Mouse (Mus musculus): ENCODE data around the gene Olfr557. TPM values are rescaled to one million over a fixed set of nuclear protein-coding genes. Genes with fewer than 3 reads are reported as not detected.

Olfr557 gene
- polyA plus RNA-seq (2012; rRNA removed) = not detected in 2 replicates

GRCm38 (mm10) chr7:102695358-102696125 is at the start of gene Olfr557:
Gene Olfr557, plus strand, starts transcription at chr7:102695910.
- H3K4me1 ChIP-seq (ENCODE audit: control insufficient read depth, insufficient read depth, low read length) = 0 out of 2 replicates have a peak, but pooled peaks cover 6% of the 10 kb centered on the region
- DNase-seq = peak in 1 of 2 experiments; percentile 5

DNA sequence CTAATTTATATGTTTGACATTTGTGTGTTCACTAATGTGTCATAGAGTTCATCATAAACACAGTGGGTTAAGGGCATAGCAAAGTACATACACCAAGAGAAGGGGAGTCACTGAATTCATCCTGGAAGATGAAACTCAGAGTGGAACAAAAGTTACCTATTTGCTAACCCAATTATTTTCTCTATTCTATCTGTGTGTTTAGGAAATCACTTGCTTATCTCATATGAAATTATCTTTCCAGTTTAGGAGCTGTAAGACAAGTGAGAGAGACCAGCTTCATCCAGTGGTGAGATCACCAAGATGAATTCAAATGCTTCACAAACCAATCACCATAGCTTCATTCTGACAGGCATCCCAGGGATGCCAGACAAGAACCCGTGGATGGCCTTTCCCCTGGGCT is 37.2 kb upstream of the Olfr557 start, which contains the start of gene Olfr555:
TSS of gene Olfr555 (plus strand) at position 301 of the 400 bp plus-strand sequence.
- no peak within 1 kb of the TSS for H3K27ac ChIP-seq (ENCODE audit: insufficient read depth, low read length)
- H3K27me3 ChIP-seq (ENCODE audit: control insufficient read depth, insufficient read depth, low read length) = no peaks in the 10 kb centered on the region
- no peaks in the 10 kb centered on the region for H3K4me1 ChIP-seq (ENCODE audit: control insufficient read depth, insufficient read depth, low read length)
- H3K4me3 ChIP-seq (replicated peaks; ENCODE audit: insufficient read depth, low read depth, low read length) = no peak within 1 kb of the TSS
- DNase-seq = no peak
- 61% methylated on average over 1 of the region's 1 CpGs for WGBS
- TF ChIP-seq POLR2A (IDR thresholded peaks at IDR 0.05; ENCODE audit: borderline replicate concordance, insufficient read depth, low read length) (no peak), CTCF (IDR thresholded peaks at IDR 0.05; ENCODE audit: borderline replicate concordance, insufficient read depth, low read depth, low read length) (no peak)

More at GRCm38 (mm10) chr7:102695358-102696125, at the start of gene Olfr557:
- no peak within 1 kb of the TSS for H3K27ac ChIP-seq (ENCODE audit: insufficient read depth, low read length)
- 45% methylated on average over 5 of the region's 5 CpGs for WGBS
- no peak within 1 kb of the TSS for H3K4me3 ChIP-seq (replicated peaks; ENCODE audit: insufficient read depth, low read depth, low read length)
- no peaks in the 10 kb centered on the region for H3K27me3 ChIP-seq (ENCODE audit: control insufficient read depth, insufficient read depth, low read length)
- TF ChIP-seq POLR2A (IDR thresholded peaks at IDR 0.05; ENCODE audit: borderline replicate concordance, insufficient read depth, low read length) (no peak), CTCF (IDR thresholded peaks at IDR 0.05; ENCODE audit: borderline replicate concordance, insufficient read depth, low read depth, low read length) (peak; percentile 73)

- TF ChIP-seq CTCF (IDR thresholded peaks at IDR 0.05; ENCODE audit: borderline replicate concordance, insufficient read depth, low read depth, low read length) (no peak), POLR2A (IDR thresholded peaks at IDR 0.05; ENCODE audit: borderline replicate concordance, insufficient read depth, low read length) (no peak)
- Histone ChIP-seq H3K27me3 (ENCODE audit: control insufficient read depth, insufficient read depth, low read length) (no peaks in the 10 kb centered on the region), H3K4me3 (replicated peaks; ENCODE audit: insufficient read depth, low read depth, low read length) (no peak within 1 kb of the TSS), H3K27ac (ENCODE audit: insufficient read depth, low read length) (no peak within 1 kb of the TSS), H3K4me1 (ENCODE audit: control insufficient read depth, insufficient read depth, low read length) (no peaks in the 10 kb centered on the region)
- no peak for DNase-seq
- 32% methylated on average over 3 of the region's 3 CpGs for WGBS
Measured at GRCm38 (mm10) chr7:102664599-102664998, 31.1 kb upstream of the Olfr557 start, which contains the start of gene Olfr556. Gene Olfr556, plus strand, starts transcription at chr7:102664899.

DNA sequence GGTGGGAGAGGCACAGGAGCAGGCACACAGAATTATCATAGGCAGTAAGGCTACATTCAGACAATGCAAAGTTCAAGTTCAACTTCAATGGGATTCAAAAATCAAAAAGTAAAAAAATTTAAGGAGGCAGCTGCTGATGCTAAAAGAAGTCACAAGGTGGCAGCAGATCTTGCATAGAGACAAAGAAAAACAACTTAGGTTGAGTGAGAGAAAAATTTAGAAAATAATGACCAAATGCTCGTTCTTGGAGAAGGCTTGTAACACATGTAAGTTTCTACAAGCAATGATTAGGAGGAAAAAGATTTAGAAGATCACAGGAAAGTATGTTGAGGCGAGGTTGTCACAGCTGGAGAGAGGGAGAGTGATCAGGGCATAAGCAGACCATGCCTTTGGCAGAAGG is 30.3 kb upstream of the Olfr557 start:
- DNase-seq = no peak
- TF ChIP-seq POLR2A (IDR thresholded peaks at IDR 0.05; ENCODE audit: borderline replicate concordance, insufficient read depth, low read length) = no peak
- no peak for TF ChIP-seq CTCF (IDR thresholded peaks at IDR 0.05; ENCODE audit: borderline replicate concordance, insufficient read depth, low read depth, low read length)
- H3K4me1 ChIP-seq (ENCODE audit: control insufficient read depth, insufficient read depth, low read length) = no peaks in the 10 kb centered on the region
- H3K4me3 ChIP-seq (replicated peaks; ENCODE audit: insufficient read depth, low read depth, low read length) = no peak overlapping the region
- no peak overlapping the region for H3K27ac ChIP-seq (ENCODE audit: insufficient read depth, low read length)
- 42% methylated on average over 2 of the region's 2 CpGs for WGBS
- H3K27me3 ChIP-seq (ENCODE audit: control insufficient read depth, insufficient read depth, low read length) = no peaks in the 10 kb centered on the region

GRCm38 (mm10) chr7:102676225-102676624 is 19.5 kb upstream of the Olfr557 start:
- Histone ChIP-seq H3K27me3 (ENCODE audit: control insufficient read depth, insufficient read depth, low read length) (no peaks in the 10 kb centered on the region), H3K4me1 (ENCODE audit: control insufficient read depth, insufficient read depth, low read length) (no peaks in the 10 kb centered on the region), H3K27ac (ENCODE audit: insufficient read depth, low read length) (no peak overlapping the region), H3K4me3 (replicated peaks; ENCODE audit: insufficient read depth, low read depth, low read length) (no peak overlapping the region)
- WGBS = 90% methylated on average over 2 of the region's 2 CpGs
- TF ChIP-seq POLR2A (IDR thresholded peaks at IDR 0.05; ENCODE audit: borderline replicate concordance, insufficient read depth, low read length) (no peak), CTCF (IDR thresholded peaks at IDR 0.05; ENCODE audit: borderline replicate concordance, insufficient read depth, low read depth, low read length) (no peak)
- DNase-seq = no peak

- H3K27ac ChIP-seq (ENCODE audit: insufficient read depth, low read length) = no peak overlapping the region
- 88% methylated on average over 1 of the region's 1 CpGs for WGBS
- no peaks in the 10 kb centered on the region for H3K4me1 ChIP-seq (ENCODE audit: control insufficient read depth, insufficient read depth, low read length)
- TF ChIP-seq CTCF (IDR thresholded peaks at IDR 0.05; ENCODE audit: borderline replicate concordance, insufficient read depth, low read depth, low read length) (no peak), POLR2A (IDR thresholded peaks at IDR 0.05; ENCODE audit: borderline replicate concordance, insufficient read depth, low read length) (no peak)
- no peak overlapping the region for H3K4me3 ChIP-seq (replicated peaks; ENCODE audit: insufficient read depth, low read depth, low read length)
- H3K27me3 ChIP-seq (ENCODE audit: control insufficient read depth, insufficient read depth, low read length) = no peaks in the 10 kb centered on the region
- no peak for DNase-seq
Measured at GRCm38 (mm10) chr7:102681916-102682315, 13.8 kb upstream of the Olfr557 start.

- Histone ChIP-seq H3K4me1 (ENCODE audit: control insufficient read depth, insufficient read depth, low read length) (no peaks in the 10 kb centered on the region), H3K27ac (ENCODE audit: insufficient read depth, low read length) (no peak within 1 kb of the TSS), H3K4me3 (replicated peaks; ENCODE audit: insufficient read depth, low read depth, low read length) (peak within 1 kb of the TSS; percentile 62), H3K27me3 (ENCODE audit: control insufficient read depth, insufficient read depth, low read length) (no peaks in the 10 kb centered on the region)
- DNase-seq = peak; percentile 71 to 79
- TF ChIP-seq CTCF (IDR thresholded peaks at IDR 0.05; ENCODE audit: borderline replicate concordance, insufficient read depth, low read depth, low read length) (no peak), POLR2A (IDR thresholded peaks at IDR 0.05; ENCODE audit: borderline replicate concordance, insufficient read depth, low read length) (no peak)
- under 1% methylated on average over 40 of the region's 40 CpGs for WGBS
Measured at GRCm38 (mm10) chr7:102686944-102687501, 8.7 kb upstream of the Olfr557 start, which contains the start of gene Trim68. Gene Trim68, minus strand, starts transcription at chr7:102687327.

Measured in cerebellum, adult 2 months (tissue).